Mouse (Mus musculus): ENCODE results near the gene Sgip1.

Sgip1 gene

GRCm38 (mm10) chr4:102895866-102896265, 154.8 kb downstream of the Sgip1 start:
- DNase-seq (ENCODE audit: low read depth in 2 of 2, low spot score in 2 of 2): no peak

GRCm38 (mm10) chr4:102898987-102899386, 157.9 kb downstream of the Sgip1 start:
- DNase-seq (ENCODE audit: low read depth in 2 of 2, low spot score in 2 of 2): no peak

DNA sequence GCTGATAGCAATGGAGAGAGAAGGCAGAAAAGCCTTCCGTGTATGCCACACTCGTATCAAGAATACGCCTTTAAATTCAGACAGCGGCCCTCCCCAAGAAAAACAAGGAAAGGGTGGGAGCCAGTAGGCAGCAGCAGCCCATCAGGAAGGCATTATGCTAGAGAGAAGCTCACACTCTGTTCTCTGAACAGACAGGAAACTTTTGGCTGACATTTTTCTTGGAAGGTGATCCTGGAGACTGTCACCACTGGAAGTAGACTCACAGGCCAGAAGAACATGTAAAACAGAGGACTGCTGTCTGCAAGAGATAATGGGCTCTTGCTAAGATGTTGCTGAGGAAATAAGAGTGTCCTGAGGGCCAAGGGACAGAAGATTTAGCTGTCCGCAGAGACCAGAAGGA, 158.6 kb downstream of the Sgip1 start:
- no peak for DNase-seq (ENCODE audit: low read depth in 2 of 2, low spot score in 2 of 2)

- no peak for DNase-seq (ENCODE audit: low read depth in 2 of 2, low spot score in 2 of 2)
These were observed 159.1 kb downstream of the Sgip1 start for GRCm38 (mm10) chr4:102900166-102900565.

DNA sequence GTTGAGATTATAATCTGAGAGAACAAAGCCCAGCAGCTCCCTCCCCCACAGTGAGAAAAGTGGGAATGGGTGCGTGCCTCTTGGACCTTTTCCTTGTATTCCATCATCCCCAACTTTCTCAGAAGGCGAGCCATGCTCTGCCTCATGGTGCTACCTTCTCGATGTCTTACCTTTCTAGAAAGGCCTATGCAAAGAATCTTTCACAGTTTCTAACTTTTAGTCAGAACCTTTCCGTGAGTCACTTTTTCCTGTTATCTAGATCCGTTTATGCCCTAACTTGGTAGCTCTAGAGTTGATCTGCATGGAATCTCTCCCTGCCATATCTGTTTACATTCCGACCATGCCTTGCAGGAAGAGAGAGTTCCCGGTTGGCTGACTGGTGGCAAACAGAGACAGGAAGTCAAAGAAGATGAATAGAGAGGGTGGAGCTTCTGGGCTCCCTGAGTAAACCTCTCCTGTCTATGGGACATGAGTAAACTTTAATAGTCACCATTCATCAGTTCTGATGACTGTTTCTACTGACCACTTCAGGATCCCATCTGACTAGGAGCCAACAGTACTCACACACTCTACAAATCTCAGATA, 166.8 kb downstream of the Sgip1 start:
- no peak for DNase-seq (ENCODE audit: low read depth in 2 of 2, low spot score in 2 of 2)

- no peak for DNase-seq (ENCODE audit: low read depth in 2 of 2, low spot score in 2 of 2)
These were observed 169.1 kb downstream of the Sgip1 start for GRCm38 (mm10) chr4:102910191-102910590.

GRCm38 (mm10) chr4:102913176-102913575, 172.1 kb downstream of the Sgip1 start:
- no peak for DNase-seq (ENCODE audit: low read depth in 2 of 2, low spot score in 2 of 2)

DNA sequence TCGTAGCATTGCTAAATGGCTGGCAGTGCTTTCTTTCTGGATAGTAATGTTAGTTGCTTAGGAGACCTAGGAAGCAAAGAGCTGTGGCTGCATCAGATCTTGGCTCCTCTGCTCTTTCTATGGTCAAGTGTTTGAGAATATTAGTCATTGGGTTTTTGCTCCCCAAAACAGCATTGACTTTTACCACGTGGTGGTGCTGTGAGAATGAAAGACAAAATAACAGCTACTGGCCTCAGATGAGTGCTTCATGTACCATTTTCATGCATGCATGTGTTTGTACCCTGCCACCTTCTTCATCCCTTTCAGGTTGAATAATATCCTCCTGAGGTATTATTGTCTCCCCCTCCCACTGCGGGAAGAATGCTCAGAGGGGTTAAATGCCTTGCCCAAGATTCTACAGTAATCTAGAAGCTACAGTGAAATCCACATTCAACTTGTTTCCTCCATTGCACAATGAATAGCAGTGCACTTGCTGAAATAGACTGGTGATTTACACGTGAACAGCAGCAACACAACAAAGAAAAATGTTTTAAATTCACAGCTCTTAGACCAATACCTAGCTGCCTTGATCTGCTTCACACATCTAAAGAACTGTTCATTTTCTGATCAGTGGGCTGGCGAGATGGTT, 172.7 kb downstream of the Sgip1 start:
- no peak for DNase-seq (ENCODE audit: low read depth in 2 of 2, low spot score in 2 of 2)

DNA sequence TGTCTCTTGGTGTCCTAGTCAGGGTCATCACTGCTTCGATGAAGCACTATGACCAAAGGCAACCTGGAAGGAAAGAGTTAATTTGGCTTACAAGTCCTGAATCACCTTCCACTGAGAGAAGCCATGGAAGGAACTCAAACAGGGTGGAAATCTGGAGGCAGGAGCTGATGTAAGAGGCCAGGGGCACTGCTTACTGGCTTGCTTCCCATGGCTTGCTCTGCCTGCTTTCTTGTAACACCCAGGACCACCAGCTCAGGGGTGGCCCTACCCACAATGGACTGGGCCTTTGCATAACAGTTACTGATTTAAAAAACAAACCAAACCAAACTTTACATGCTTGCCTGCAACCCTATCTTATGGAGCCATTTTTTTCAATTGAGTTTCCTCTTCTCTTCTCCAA, 177.1 kb downstream of the Sgip1 start:
- DNase-seq (ENCODE audit: low read depth in 2 of 2, low spot score in 2 of 2): no peak

DNA sequence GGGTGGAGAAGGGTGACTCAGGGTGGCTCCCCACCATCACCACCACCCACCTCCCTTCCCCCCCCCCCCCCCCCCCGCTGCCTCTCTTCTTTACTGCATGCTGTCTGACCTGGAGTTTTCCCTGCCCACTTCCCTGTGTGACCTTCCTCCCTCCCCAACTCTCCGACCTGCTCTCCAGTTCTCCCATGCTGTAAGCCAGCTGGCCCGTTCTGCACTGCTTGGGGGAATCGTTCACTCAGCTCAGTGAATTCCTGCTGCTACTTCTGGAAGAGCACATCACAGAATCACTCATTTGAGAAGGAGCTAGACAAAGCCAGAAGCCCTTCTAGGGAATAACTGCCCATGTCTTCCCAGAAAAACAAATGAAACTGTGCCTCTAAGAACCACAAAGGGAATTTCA, 188.4 kb downstream of the Sgip1 start:
- no peak for DNase-seq (ENCODE audit: low read depth in 2 of 2, low spot score in 2 of 2)

DNA sequence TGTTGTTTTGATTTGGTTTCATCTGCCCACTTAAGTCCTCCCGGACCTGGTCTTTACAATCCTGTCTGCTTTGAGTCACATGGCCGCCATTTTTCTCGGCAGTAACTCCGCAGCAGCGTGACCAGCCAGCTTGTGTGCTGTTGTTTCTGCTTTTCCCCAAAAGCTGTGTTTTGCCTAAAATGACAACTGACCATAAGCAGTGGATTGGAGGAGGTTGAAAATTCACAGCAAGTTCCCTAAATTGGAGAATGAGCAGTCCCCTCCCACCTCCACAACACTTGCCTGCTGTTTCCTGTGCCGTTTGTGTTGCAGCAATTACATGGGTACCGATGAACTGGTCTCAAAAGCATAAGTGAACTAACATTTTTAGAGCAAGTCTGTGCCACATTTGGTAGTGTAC, 189.6 kb downstream of the Sgip1 start:
- peak in 1 of 2 experiments; percentile 7 for DNase-seq (ENCODE audit: low read depth in 2 of 2, low spot score in 2 of 2)

DNA sequence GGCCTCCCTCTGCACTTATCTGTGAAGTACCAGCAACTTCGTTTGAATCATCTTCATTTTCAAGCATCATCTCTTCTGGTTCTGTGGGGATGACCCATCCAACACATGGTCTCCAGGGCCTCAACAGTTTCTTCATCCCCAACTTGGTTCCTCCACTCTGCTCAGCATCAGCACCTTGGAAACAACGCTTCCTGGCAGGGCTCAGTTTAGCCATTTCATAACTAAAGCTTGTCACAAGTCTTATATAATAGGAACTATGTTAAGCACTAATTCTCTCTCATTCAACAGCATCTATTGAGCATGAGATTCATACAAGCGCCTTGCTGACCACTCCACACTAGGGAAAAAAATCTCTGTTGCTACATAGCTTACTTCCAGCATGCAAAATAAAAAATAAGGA, 199.2 kb downstream of the Sgip1 start:
- DNase-seq (ENCODE audit: low read depth in 2 of 2, low spot score in 2 of 2): no peak

- no peak for DNase-seq (ENCODE audit: low read depth in 2 of 2, low spot score in 2 of 2)
These were observed 199.6 kb downstream of the Sgip1 start for GRCm38 (mm10) chr4:102940738-102941137.

DNA sequence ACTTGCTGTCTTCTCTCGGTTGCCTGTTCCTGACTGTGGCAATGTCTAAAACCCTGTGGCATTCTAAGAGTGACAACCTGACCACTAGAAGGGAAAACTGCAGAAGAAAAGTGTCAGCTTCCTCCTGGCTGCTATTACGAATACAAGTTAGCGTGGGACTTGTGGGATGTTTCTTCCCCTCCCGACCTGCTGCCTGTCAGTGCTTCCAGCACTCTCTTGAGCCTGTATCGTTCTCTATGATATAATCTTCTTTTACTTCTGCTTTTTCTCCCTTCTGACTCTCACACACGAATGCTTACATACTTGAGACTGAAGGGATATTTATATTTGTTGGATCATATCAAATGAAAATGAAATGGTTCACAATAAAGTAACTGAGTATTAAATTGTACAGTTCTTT, 203.2 kb downstream of the Sgip1 start:
- DNase-seq (ENCODE audit: low read depth in 2 of 2, low spot score in 2 of 2): no peak

DNA sequence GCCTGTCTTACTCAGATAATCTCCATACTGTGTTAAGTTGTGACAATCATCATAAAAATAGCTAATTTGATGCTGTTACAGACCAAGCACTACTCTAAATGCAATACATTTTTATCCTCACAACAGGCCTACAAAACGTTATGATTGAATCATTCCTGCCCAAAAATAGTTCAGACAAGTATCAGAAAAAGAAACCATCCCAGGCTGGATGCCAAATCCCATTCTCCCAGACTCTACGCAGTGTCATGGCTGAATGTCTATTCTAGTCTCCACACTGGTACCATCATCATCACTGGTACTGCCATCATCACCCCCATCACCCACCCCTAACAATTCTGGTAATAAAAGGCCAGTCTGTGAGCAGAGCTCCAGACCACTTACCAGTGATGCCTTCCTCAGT, 211.4 kb downstream of the Sgip1 start:
- no peak for DNase-seq (ENCODE audit: low read depth in 2 of 2, low spot score in 2 of 2)

- DNase-seq (ENCODE audit: low read depth in 2 of 2, low spot score in 2 of 2): no peak
These were observed 214.3 kb downstream of the Sgip1 start for GRCm38 (mm10) chr4:102955294-102955956.

GRCm38 (mm10) chr4:102959409-102959808, 218.3 kb downstream of the Sgip1 start:
- no peak for DNase-seq (ENCODE audit: low read depth in 2 of 2, low spot score in 2 of 2)

- DNase-seq (ENCODE audit: low read depth in 2 of 2, low spot score in 2 of 2): no peak
These were observed 223.1 kb downstream of the Sgip1 start for GRCm38 (mm10) chr4:102964174-102964573.

GRCm38 (mm10) chr4:102967811-102968210, 226.7 kb downstream of the Sgip1 start:
- DNase-seq (ENCODE audit: low read depth in 2 of 2, low spot score in 2 of 2): peak in 1 of 2 experiments; percentile 39

DNA sequence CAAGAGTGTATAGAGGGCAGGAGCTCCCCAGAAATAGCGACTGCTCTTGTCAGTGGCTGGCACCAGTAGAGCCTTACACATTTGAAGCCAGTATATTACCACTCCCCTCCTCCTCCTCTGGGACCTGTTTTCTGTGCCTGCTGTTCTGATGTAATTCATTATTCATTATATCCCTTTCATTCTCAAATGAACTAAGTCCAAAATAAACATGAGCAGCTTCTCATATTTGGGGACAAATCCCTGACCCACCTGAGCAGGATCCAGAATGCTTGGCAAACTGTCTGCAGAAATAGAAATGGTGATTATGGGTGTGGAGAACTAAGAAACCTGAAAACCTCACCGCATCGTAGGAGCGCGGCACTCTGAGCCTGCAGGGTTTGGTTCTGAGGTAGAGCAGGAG, 228.5 kb downstream of the Sgip1 start:
- no peak for DNase-seq (ENCODE audit: low read depth in 2 of 2, low spot score in 2 of 2)

GRCm38 (mm10) chr4:102971159-102971558, 230.1 kb downstream of the Sgip1 start:
- DNase-seq (ENCODE audit: low read depth in 2 of 2, low spot score in 2 of 2): no peak

GRCm38 (mm10) chr4:102972071-102972470, 231.0 kb downstream of the Sgip1 start:
- DNase-seq (ENCODE audit: low read depth in 2 of 2, low spot score in 2 of 2): no peak

- no peak for DNase-seq (ENCODE audit: low read depth in 2 of 2, low spot score in 2 of 2)
These were observed 233.1 kb downstream of the Sgip1 start for GRCm38 (mm10) chr4:102974172-102974571.

All from CD8-positive naive resting alpha-beta T cell, adult 2 months (primary cell).